Mouse (Mus musculus) WW6 (cell line): Measurements from ENCODE around the gene Klf6.

ENCODE experiments used
- DNase-seq: peaks from one replicate; pipeline ENCODE4 v3.0.0-alpha.2; 2013; ENCODE audit warnings: low read depth, low spot score

The Klf6 gene

DNA sequence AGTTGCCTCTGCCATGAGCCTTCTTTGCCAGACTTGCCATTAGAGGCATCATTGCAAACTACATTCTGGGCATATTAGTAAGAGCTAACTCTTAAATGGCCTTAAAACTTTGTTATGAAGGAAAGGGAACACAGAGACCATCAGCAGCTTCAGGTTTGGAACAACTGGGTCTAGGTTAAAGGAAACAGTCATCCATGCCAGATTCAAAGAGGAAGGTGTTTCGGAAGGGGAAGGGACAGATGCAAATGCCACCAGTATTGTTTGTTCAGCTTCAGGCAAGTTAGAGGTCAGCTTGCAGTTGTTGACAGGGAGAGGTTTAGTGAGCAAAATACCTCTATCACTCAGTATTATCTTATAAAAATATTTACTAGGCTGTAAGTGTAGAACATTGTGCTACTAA, 37.7 kb downstream of the Klf6 start:
- no peak for DNase-seq

DNA sequence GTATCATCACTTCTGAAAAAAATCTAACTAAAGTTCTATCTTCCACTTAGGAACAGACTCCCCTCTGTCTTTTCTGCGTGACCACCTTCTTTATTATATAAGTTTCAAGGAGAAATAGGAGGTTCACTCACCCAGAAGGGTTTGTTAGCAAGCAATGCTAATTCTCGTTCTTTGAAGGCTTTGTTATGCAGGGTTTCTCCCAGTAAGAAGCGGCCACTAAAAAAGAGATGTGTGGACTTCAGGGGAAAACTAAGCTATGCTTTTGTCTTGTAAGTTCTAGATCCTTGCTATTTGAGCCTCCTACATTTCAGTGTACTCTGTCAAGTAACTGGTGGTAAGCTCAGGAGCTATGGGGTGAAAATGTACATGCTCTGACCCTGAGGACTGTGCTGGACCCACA, 38.4 kb downstream of the Klf6 start:
- DNase-seq = peak; percentile 24

DNA sequence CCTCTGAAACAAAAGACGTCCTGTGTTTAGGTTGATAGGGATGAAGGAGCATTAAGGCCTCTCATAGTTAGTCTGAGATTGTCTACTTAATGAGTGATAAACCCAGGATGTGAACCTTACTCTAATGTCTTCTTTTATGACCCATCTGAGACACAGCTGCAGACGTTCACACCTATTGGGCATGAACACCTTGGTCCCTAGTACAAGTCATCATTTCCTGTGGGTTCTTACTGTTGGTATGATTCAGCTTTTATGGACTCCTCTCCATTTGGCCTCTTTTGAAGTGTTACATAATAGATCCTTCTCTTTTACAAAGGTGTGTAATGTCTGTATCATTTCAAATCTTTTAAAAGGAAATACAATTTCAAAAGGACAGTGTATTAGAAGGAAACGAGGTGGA, 51.9 kb downstream of the Klf6 start:
- DNase-seq = no peak

DNA sequence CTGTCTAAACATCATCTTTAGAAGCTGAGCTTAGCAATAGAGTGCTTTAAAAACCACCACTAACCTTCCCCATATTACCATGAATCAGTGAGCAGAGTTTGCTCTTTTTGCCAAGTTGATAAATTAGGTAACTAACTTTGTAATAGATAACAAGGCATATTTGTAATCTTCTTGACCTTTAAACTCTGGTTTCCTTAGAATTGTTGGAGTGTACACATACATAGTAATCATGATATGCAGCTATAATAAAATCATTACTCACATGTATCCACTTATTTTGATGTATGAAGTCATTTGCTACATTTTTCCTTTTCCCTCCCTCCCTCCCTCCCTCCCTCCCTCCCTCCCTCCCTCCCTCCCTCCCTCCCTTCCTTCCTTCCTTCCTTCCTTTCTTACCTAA, 56.1 kb downstream of the Klf6 start:
- DNase-seq = no peak

DNA sequence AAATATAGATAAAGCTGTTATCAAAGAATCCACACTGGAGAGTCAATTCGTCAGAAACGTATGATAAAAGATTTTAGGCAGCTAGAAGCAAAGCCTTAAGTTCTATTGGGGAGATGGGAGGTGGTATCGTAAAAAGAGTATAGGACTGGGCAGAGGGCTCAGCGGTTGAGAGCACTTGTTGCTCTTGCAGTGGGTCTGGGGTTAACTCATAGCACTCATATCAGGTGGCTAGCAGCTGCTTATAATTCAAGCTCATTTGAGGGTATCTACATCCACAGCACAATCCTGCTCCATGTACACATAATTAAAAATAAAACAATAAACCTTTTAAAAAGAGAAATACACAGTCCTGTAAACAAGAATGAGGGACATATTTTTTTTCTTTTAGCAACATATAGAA, 58.7 kb downstream of the Klf6 start:
- DNase-seq = no peak
